8 mouse cellular contexts compared by ENCODE assay signal in genomic region chr13:55209649-55210192, GRCm38 (mm10). TPM values are rescaled to one million over a fixed set of nuclear protein-coding genes. Genes with fewer than 3 reads are reported as not detected.
DNase-seq lines count a peak whose midpoint lies in the region; ATAC-seq lines count a peak whose summit lies in the region.

Gene Nsd1 (plus strand): TSS chr13:55209782.

- peak within 1 kb of the TSS; percentile 91 for H3K4me2 ChIP-seq in neural tube, embryonic 11.5 days (ENCODE audit: low read depth)
- H3K4me2 ChIP-seq in intestine, embryonic 15.5 days (replicated peaks): peak within 1 kb of the TSS; percentile 94
- peak within 1 kb of the TSS; percentile 100 for H3K4me2 ChIP-seq in liver, embryonic 15.5 days

- H3K9me3 ChIP-seq in neural tube, embryonic 11.5 days (ENCODE audit: control insufficient read depth, low read length): no peaks in the 10 kb centered on the region
- H3K9me3 ChIP-seq in intestine, embryonic 15.5 days: no peaks in the 10 kb centered on the region
- no peaks in the 10 kb centered on the region for H3K9me3 ChIP-seq in liver, embryonic 15.5 days (replicated peaks)

- WGBS in neural tube, embryonic 11.5 days: 16% methylated on average over 30 of the region's 31 CpGs
- 32% methylated on average over 31 of the region's 31 CpGs for WGBS in intestine, embryonic 15.5 days
- 62% methylated on average over 31 of the region's 31 CpGs for WGBS in liver, embryonic 15.5 days (ENCODE audit: insufficient replicate concordance)

- H3K27me3 ChIP-seq in neural tube, embryonic 11.5 days (ENCODE audit: control insufficient read depth, insufficient read depth, low read length): no peaks in the 10 kb centered on the region
- no peaks in the 10 kb centered on the region for H3K27me3 ChIP-seq in intestine, embryonic 15.5 days (replicated peaks)
- 0 out of 2 replicates have a peak, but pooled peaks cover 3% of the 10 kb centered on the region for H3K27me3 ChIP-seq in liver, embryonic 15.5 days
- no peaks in the 10 kb centered on the region for H3K27me3 ChIP-seq in splenic B cell, adult 2 months (ENCODE audit: control insufficient read depth, insufficient read depth, low read length, poor library complexity, severe bottlenecking)

- no peak; the same call in 1 of the 2 replicates for ATAC-seq in neural tube, embryonic 11.5 days (ENCODE audit: insufficient read depth, low FRiP score, low TSS enrichment)
- ATAC-seq in intestine, embryonic 15.5 days: no peak; the same call in 1 of the 2 replicates
- no peak for ATAC-seq in liver, embryonic 15.5 days (ENCODE audit: insufficient read depth)

- peak within 1 kb of the TSS; percentile 56 for H3K4me3 ChIP-seq in neural tube, embryonic 11.5 days (ENCODE audit: low read depth, low read length)
- H3K4me3 ChIP-seq in brown adipose tissue, adult 24 weeks (ENCODE audit: insufficient read depth, low read depth, low read length): peak within 1 kb of the TSS; percentile 80
- peak within 1 kb of the TSS; percentile 78 for H3K4me3 ChIP-seq in intestine, embryonic 15.5 days (replicated peaks)
- H3K4me3 ChIP-seq in liver, embryonic 15.5 days (replicated peaks): peak within 1 kb of the TSS; percentile 86

- H3K36me3 ChIP-seq in neural tube, embryonic 11.5 days (ENCODE audit: control insufficient read depth, insufficient read depth, low read length): no peaks in the 10 kb centered on the region
- H3K36me3 ChIP-seq in intestine, embryonic 15.5 days: 0 out of 2 replicates have a peak, but pooled peaks cover 5% of the 10 kb centered on the region
- peaks cover 16% of the 10 kb centered on the region for H3K36me3 ChIP-seq in liver, embryonic 15.5 days (replicated peaks)
- no peaks in the 10 kb centered on the region; the same call in 1 of the 2 replicates for H3K36me3 ChIP-seq in splenic B cell, adult 2 months (ENCODE audit: control insufficient read depth, insufficient read depth, low read length, poor library complexity, severe bottlenecking)

- DNase-seq in neural tube, embryonic 11.5 days (ENCODE audit: low spot score): no peak
- no peak for DNase-seq in neural tube, embryonic 10.5 days (ENCODE audit: extremely low spot score, low spot score)
- DNase-seq in gonadal fat pad, adult 2 months (ENCODE audit: low read depth): no peak
- peak; percentile 31 for DNase-seq in splenic B cell, adult 2 months (ENCODE audit: low read depth, low spot score)
- no peak for DNase-seq in right cerebral cortex, adult 2 months (ENCODE audit: low spot score in 2 of 2)

- H3K9ac ChIP-seq in neural tube, embryonic 11.5 days (ENCODE audit: low read length): peak within 1 kb of the TSS; percentile 98
- H3K9ac ChIP-seq in intestine, embryonic 15.5 days: peak within 1 kb of the TSS; percentile 85
- peak within 1 kb of the TSS; percentile 93 for H3K9ac ChIP-seq in liver, embryonic 15.5 days

- H3K4me1 ChIP-seq in neural tube, embryonic 11.5 days (ENCODE audit: control insufficient read depth, insufficient read depth, low read length): peaks cover 32% of the 10 kb centered on the region
- H3K4me1 ChIP-seq in brown adipose tissue, adult 24 weeks (ENCODE audit: control insufficient read depth, insufficient read depth, insufficient read length, low read length): peaks cover 10% of the 10 kb centered on the region; the same call in 1 of the 2 replicates
- H3K4me1 ChIP-seq in intestine, embryonic 15.5 days (replicated peaks): peaks cover 25% of the 10 kb centered on the region
- peaks cover 61% of the 10 kb centered on the region for H3K4me1 ChIP-seq in liver, embryonic 15.5 days (replicated peaks)

- H3K27ac ChIP-seq in neural tube, embryonic 11.5 days (ENCODE audit: low read depth, low read length): peak within 1 kb of the TSS; percentile 98
- H3K27ac ChIP-seq in brown adipose tissue, adult 24 weeks (replicated peaks; ENCODE audit: low read depth, low read length): peak within 1 kb of the TSS; percentile 97
- H3K27ac ChIP-seq in intestine, embryonic 15.5 days: peak within 1 kb of the TSS; percentile 98
- H3K27ac ChIP-seq in liver, embryonic 15.5 days (replicated peaks): peak within 1 kb of the TSS; percentile 93

RNA-seq across cellular contexts. Expression of gene Nsd1, which starts in this region (rescaled TPM):
- 68.2 and 69.8 TPM in 2 replicates for polyA plus RNA-seq in neural tube, embryonic 11.5 days (2014; fragmentation: Nextera tagmentation; extraction: Ambion mirVana)
- polyA plus RNA-seq in brown adipose tissue, adult 24 weeks (2012; ENCODE audit: insufficient read depth, insufficient read length, missing spikeins): 24.0 and 34.1 TPM in 2 replicates
- 23.1 and 26.3 TPM in 2 replicates for polyA plus RNA-seq in gonadal fat pad, adult 2 months (2012; rRNA removed)
- polyA plus RNA-seq in intestine, embryonic 15.5 days (2015; fragmentation: Nextera tagmentation; extraction: Ambion mirVana): 49.6 and 52.8 TPM in 2 replicates
- 13.3 and 14.4 TPM in 2 replicates for polyA plus RNA-seq in liver, embryonic 15.5 days (2015; fragmentation: Nextera tagmentation; extraction: Ambion mirVana)
